Mouse (Mus musculus): ENCODE measurements around the gene Apobec2. TPM values are rescaled to one million over a fixed set of nuclear protein-coding genes. Genes with fewer than 3 reads are reported as not detected.

Gene Apobec2
- polyA plus RNA-seq, 1 experiment from 2014 or later: 0.85 TPM

- Histone ChIP-seq H3K4me1 (peaks cover 8% of the 10 kb centered on the region), H3K9ac (replicated peaks) (no peak overlapping the region), H3K36me3 (peaks cover 26% of the 10 kb centered on the region), H3K27me3 (no peaks in the 10 kb centered on the region), H3K4me2 (replicated peaks) (no peak overlapping the region), H3K4me3 (no peak overlapping the region), H3K27ac (replicated peaks) (no peak overlapping the region), H3K9me3 (no peaks in the 10 kb centered on the region)
- no peak for ATAC-seq (ENCODE audit: low FRiP score, low read depth)
- 91% methylated on average over 3 of the region's 3 CpGs for WGBS
These were observed 30.0 kb downstream of the Apobec2 start for GRCm38 (mm10) chr17:48402751-48403150.

- H3K36me3 ChIP-seq: peaks cover 29% of the 10 kb centered on the region
These were observed 31.0 kb downstream of the Apobec2 start for GRCm38 (mm10) chr17:48401710-48402109.

GRCm38 (mm10) chr17:48392616-48393015 is 40.1 kb downstream of the Apobec2 start:
- ATAC-seq (ENCODE audit: low FRiP score, low read depth): no peak
- no peak overlapping the region for H3K27ac ChIP-seq (replicated peaks)
- H3K9me3 ChIP-seq: no peaks in the 10 kb centered on the region
- no peaks in the 10 kb centered on the region for H3K4me1 ChIP-seq
- H3K36me3 ChIP-seq: peaks cover 92% of the 10 kb centered on the region
- H3K4me3 ChIP-seq: no peak overlapping the region
- no peak overlapping the region for H3K9ac ChIP-seq (replicated peaks)
- H3K27me3 ChIP-seq: no peaks in the 10 kb centered on the region
- 91% methylated on average over 3 of the region's 3 CpGs for WGBS
- H3K4me2 ChIP-seq (replicated peaks): no peak overlapping the region

More at GRCm38 (mm10) chr17:48401710-48402109, 31.0 kb downstream of the Apobec2 start:
- H3K4me2 ChIP-seq (replicated peaks): no peak overlapping the region
- no peak overlapping the region for H3K9ac ChIP-seq (replicated peaks)
- ATAC-seq (ENCODE audit: low FRiP score, low read depth): no peak
- no peak overlapping the region for H3K27ac ChIP-seq (replicated peaks)
- H3K9me3 ChIP-seq: no peaks in the 10 kb centered on the region
- no peaks in the 10 kb centered on the region for H3K4me1 ChIP-seq
- no peak overlapping the region for H3K4me3 ChIP-seq
- H3K27me3 ChIP-seq: no peaks in the 10 kb centered on the region
- 86% methylated on average over 4 of the region's 4 CpGs for WGBS

GRCm38 (mm10) chr17:48391446-48391845 is 41.3 kb downstream of the Apobec2 start:
- Histone ChIP-seq H3K27ac (replicated peaks) (no peak overlapping the region), H3K4me1 (no peaks in the 10 kb centered on the region), H3K4me2 (replicated peaks) (no peak overlapping the region), H3K4me3 (no peak overlapping the region), H3K9me3 (no peaks in the 10 kb centered on the region), H3K9ac (replicated peaks) (no peak overlapping the region), H3K36me3 (peaks cover 99% of the 10 kb centered on the region), H3K27me3 (no peaks in the 10 kb centered on the region)
- no peak for ATAC-seq (ENCODE audit: low FRiP score, low read depth)
- 90% methylated on average over 5 of the region's 5 CpGs for WGBS

- Histone ChIP-seq H3K36me3 (peaks cover 83% of the 10 kb centered on the region), H3K4me2 (replicated peaks) (no peak overlapping the region), H3K27me3 (no peaks in the 10 kb centered on the region), H3K27ac (replicated peaks) (no peak overlapping the region), H3K4me3 (no peak overlapping the region), H3K9ac (replicated peaks) (no peak overlapping the region), H3K4me1 (no peaks in the 10 kb centered on the region), H3K9me3 (no peaks in the 10 kb centered on the region)
- ATAC-seq (ENCODE audit: low FRiP score, low read depth): no peak
- 94% methylated on average over 5 of the region's 5 CpGs for WGBS
These were observed 43.3 kb downstream of the Apobec2 start for GRCm38 (mm10) chr17:48389442-48389841.

- H3K4me1 ChIP-seq: no peaks in the 10 kb centered on the region
- 90% methylated on average over 2 of the region's 2 CpGs for WGBS
- H3K9ac ChIP-seq (replicated peaks): no peak overlapping the region
- no peak overlapping the region for H3K4me2 ChIP-seq (replicated peaks)
- no peaks in the 10 kb centered on the region for H3K27me3 ChIP-seq
- peaks cover 75% of the 10 kb centered on the region for H3K36me3 ChIP-seq
- no peak for ATAC-seq (ENCODE audit: low FRiP score, low read depth)
- H3K4me3 ChIP-seq: no peak overlapping the region
- H3K27ac ChIP-seq (replicated peaks): no peak overlapping the region
- no peaks in the 10 kb centered on the region for H3K9me3 ChIP-seq
These were observed 44.1 kb downstream of the Apobec2 start for GRCm38 (mm10) chr17:48388666-48389065.

GRCm38 (mm10) chr17:48385786-48386461 is 46.8 kb downstream of the Apobec2 start:
- no peak overlapping the region for H3K9ac ChIP-seq (replicated peaks)
- H3K4me3 ChIP-seq: no peak overlapping the region
- no peak overlapping the region for H3K27ac ChIP-seq (replicated peaks)
- H3K4me2 ChIP-seq (replicated peaks): no peak overlapping the region
- no peaks in the 10 kb centered on the region for H3K9me3 ChIP-seq
- H3K4me1 ChIP-seq: no peaks in the 10 kb centered on the region
- 75% methylated on average over 2 of the region's 2 CpGs for WGBS
- no peaks in the 10 kb centered on the region for H3K27me3 ChIP-seq
- peaks cover 48% of the 10 kb centered on the region for H3K36me3 ChIP-seq
- no peak for ATAC-seq (ENCODE audit: low FRiP score, low read depth)

- Histone ChIP-seq H3K27me3 (no peaks in the 10 kb centered on the region), H3K9me3 (0 out of 2 replicates have a peak, but pooled peaks cover 5% of the 10 kb centered on the region), H3K9ac (replicated peaks) (no peak overlapping the region), H3K4me3 (no peak overlapping the region), H3K4me2 (replicated peaks) (no peak overlapping the region), H3K36me3 (no peaks in the 10 kb centered on the region), H3K27ac (replicated peaks) (no peak overlapping the region), H3K4me1 (no peaks in the 10 kb centered on the region)
- no peak for ATAC-seq (ENCODE audit: low FRiP score, low read depth)
These were observed 53.7 kb downstream of the Apobec2 start for GRCm38 (mm10) chr17:48379050-48379449.

GRCm38 (mm10) chr17:48376102-48376501 is 56.6 kb downstream of the Apobec2 start:
- Histone ChIP-seq H3K27ac (replicated peaks) (no peak overlapping the region), H3K27me3 (no peaks in the 10 kb centered on the region), H3K9ac (replicated peaks) (no peak overlapping the region), H3K4me3 (no peak overlapping the region), H3K4me2 (replicated peaks) (no peak overlapping the region), H3K9me3 (0 out of 2 replicates have a peak, but pooled peaks cover 5% of the 10 kb centered on the region), H3K36me3 (no peaks in the 10 kb centered on the region), H3K4me1 (no peaks in the 10 kb centered on the region)
- ATAC-seq (ENCODE audit: low FRiP score, low read depth): no peak
- 90% methylated on average over 1 of the region's 1 CpGs for WGBS

- H3K27ac ChIP-seq (replicated peaks): no peak overlapping the region
- WGBS: 77% methylated on average over 8 of the region's 8 CpGs
- no peaks in the 10 kb centered on the region for H3K4me1 ChIP-seq
- H3K4me3 ChIP-seq: no peak overlapping the region
- no peaks in the 10 kb centered on the region for H3K27me3 ChIP-seq
- H3K4me2 ChIP-seq (replicated peaks): no peak overlapping the region
- H3K9ac ChIP-seq (replicated peaks): no peak overlapping the region
- no peak for ATAC-seq (ENCODE audit: low FRiP score, low read depth)
- H3K36me3 ChIP-seq: no peaks in the 10 kb centered on the region
- 0 out of 2 replicates have a peak, but pooled peaks cover 5% of the 10 kb centered on the region for H3K9me3 ChIP-seq
These were observed 59.7 kb downstream of the Apobec2 start for GRCm38 (mm10) chr17:48372987-48373386.

GRCm38 (mm10) chr17:48371621-48372020 is 61.1 kb downstream of the Apobec2 start:
- H3K27ac ChIP-seq (replicated peaks): no peak overlapping the region
- no peaks in the 10 kb centered on the region for H3K36me3 ChIP-seq
- H3K9me3 ChIP-seq: 0 out of 2 replicates have a peak, but pooled peaks cover 5% of the 10 kb centered on the region
- H3K27me3 ChIP-seq: no peaks in the 10 kb centered on the region
- no peak overlapping the region for H3K4me3 ChIP-seq
- ATAC-seq (ENCODE audit: low FRiP score, low read depth): no peak
- no peak overlapping the region for H3K9ac ChIP-seq (replicated peaks)
- no peaks in the 10 kb centered on the region for H3K4me1 ChIP-seq
- no peak overlapping the region for H3K4me2 ChIP-seq (replicated peaks)

All from midbrain, embryonic 12.5 days (tissue).